Mouse (Mus musculus) neural tube, embryonic 13.5 days (tissue): ENCODE measurements around the gene Gid8. TPM values are rescaled to one million over a fixed set of nuclear protein-coding genes. Genes with fewer than 3 reads are reported as not detected.

Experiments used
- ATAC-seq: fragments of 200-750 bp; cut with Nextera tagmentation; 2 replicates; pipeline ENCODE4 v1.8.0; 2017; ENCODE audit warnings: low read depth, mild to moderate bottlenecking, moderate TSS enrichment, moderate library complexity
- H3K27ac ChIP-seq: fragments of 300-500 bp; sonication (generic); replicated peaks from 2 replicates; pipeline ENCODE4 v1.5.1; 2015; ENCODE audit warnings: moderate library complexity, mild to moderate bottlenecking, inconsistent platforms
- H3K27me3 ChIP-seq: fragments of 300-500 bp; sonication (generic); 2 replicates; pipeline ENCODE4 v1.6.1; 2015; ENCODE audit warnings: mild to moderate bottlenecking, inconsistent platforms
- H3K36me3 ChIP-seq: fragments of 300-500 bp; sonication (generic); 2 replicates; pipeline ENCODE4 v1.6.1; 2015; ENCODE audit warnings: mild to moderate bottlenecking, inconsistent platforms
- H3K4me1 ChIP-seq: fragments of 300-500 bp; sonication (generic); replicated peaks from 2 replicates; pipeline ENCODE4 v1.6.1; 2015; ENCODE audit warnings: inconsistent platforms
- H3K4me2 ChIP-seq: fragments of 300-500 bp; sonication (generic); 2 replicates; pipeline ENCODE4 v1.6.1; 2015; ENCODE audit warnings: inconsistent platforms, mild to moderate bottlenecking, moderate library complexity
- H3K4me3 ChIP-seq: fragments of 300-500 bp; sonication (generic); 2 replicates; pipeline ENCODE4 v1.5.1; 2015; ENCODE audit warnings: mild to moderate bottlenecking, inconsistent platforms
- H3K9ac ChIP-seq: fragments of 300-500 bp; sonication (generic); 2 replicates; pipeline ENCODE4 v1.6.1; 2015; ENCODE audit warnings: moderate library complexity, mild to moderate bottlenecking, inconsistent platforms
- H3K9me3 ChIP-seq: fragments of 300-500 bp; sonication (generic); 2 replicates; pipeline ENCODE4 v1.6.1; 2016; ENCODE audit warnings: inconsistent platforms
- WGBS: fragments of 180-500 bp; shearing (Covaris S2); methylation state at CpG from one replicate; pipeline ENCODE4 v1.1.7; 2015; 5-methylcytosine and 5-hydroxymethylcytosine counted together
- polyA plus RNA-seq: library from polyadenylated mRNA; unstranded; fragments of >200 nt; fragmentation: Nextera tagmentation; extraction: Ambion mirVana; gene quantifications from 2 replicates; pipeline ENCODE4 v1.2.1, GENCODE M21; 2015

Gid8 gene
- polyA plus RNA-seq, 1 experiment from 2014 or later = 55.6 TPM

DNA sequence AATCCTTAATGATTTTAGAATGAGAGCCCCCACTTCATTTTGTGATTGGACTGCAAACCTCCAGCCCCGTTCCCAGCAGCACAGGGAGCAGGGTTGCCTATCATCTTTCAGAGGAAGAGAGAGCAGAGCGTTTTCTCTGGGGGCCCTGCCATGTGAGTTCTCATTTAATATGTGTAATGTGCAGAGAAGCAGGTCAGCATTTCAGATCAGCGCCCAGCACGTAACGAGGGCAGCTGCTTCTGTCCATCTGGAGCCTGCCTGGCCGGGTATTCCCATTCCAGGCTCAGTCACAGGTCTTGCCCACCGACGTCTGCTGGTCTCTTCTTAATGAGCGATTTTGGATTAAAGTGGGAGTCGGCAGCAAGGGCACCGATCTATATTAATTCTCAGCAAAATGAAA, 55.1 kb downstream of the Gid8 start:
- no peak overlapping the region for H3K27ac ChIP-seq
- WGBS = 43% methylated on average over 11 of the region's 11 CpGs
- no peaks in the 10 kb centered on the region for H3K36me3 ChIP-seq
- H3K27me3 ChIP-seq = peaks cover 13% of the 10 kb centered on the region
- ATAC-seq = no peak
- no peak overlapping the region for H3K9ac ChIP-seq
- no peak overlapping the region for H3K4me2 ChIP-seq
- H3K4me1 ChIP-seq = 0 out of 2 replicates have a peak, but pooled peaks cover 9% of the 10 kb centered on the region
- no peaks in the 10 kb centered on the region for H3K9me3 ChIP-seq
- no peak overlapping the region for H3K4me3 ChIP-seq

DNA sequence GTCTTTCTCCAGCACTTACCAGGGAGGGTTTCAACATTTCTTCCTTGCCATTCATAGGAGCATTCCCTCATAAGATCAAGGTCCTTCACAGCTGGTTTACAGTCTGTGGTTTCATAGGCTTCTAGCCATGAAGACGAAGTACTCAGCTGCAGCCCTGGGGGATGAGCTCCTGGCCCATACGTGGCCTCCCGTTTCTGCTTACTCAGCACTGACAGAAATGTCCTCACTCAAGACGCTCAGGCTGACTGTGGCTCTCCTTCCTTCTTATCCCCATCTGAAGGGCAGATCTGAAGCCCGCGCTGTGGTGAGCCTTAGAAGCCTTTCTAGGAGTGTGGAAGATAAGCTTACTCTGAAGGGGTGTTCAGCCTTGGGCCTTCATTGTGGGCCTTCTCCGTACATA, 55.8 kb downstream of the Gid8 start:
- Histone ChIP-seq H3K9me3 (no peaks in the 10 kb centered on the region), H3K9ac (no peak overlapping the region), H3K4me3 (no peak overlapping the region), H3K27ac (no peak overlapping the region), H3K27me3 (peaks cover 21% of the 10 kb centered on the region), H3K4me1 (0 out of 2 replicates have a peak, but pooled peaks cover 9% of the 10 kb centered on the region), H3K4me2 (no peak overlapping the region), H3K36me3 (no peaks in the 10 kb centered on the region)
- WGBS = 70% methylated on average over 7 of the region's 7 CpGs
- no peak for ATAC-seq

Other genes with a start within 250 kb of the Gid8 start
- 0.43 and 0.47 TPM in 2 replicates for gene Ntsr1, start 210.1 kb upstream of the Gid8 start, polyA plus RNA-seq
- 40.1 and 43.8 TPM in 2 replicates for gene Mrgbp, start 128.8 kb upstream of the Gid8 start, polyA plus RNA-seq
- gene Ogfr, start 120.9 kb upstream of the Gid8 start, polyA plus RNA-seq = 79.3 and 80.9 TPM in 2 replicates
- 69.2 and 73.5 TPM in 2 replicates for gene Col9a3, start 112.3 kb upstream of the Gid8 start, polyA plus RNA-seq
- 0.40 and 0.55 TPM in 2 replicates for gene Tcfl5, start 67.4 kb upstream of the Gid8 start, polyA plus RNA-seq
- gene Dido1, start 118 bp upstream of the Gid8 start, polyA plus RNA-seq = 21.8 and 24.1 TPM in 2 replicates
- gene Slc17a9, start 15.1 kb downstream of the Gid8 start, polyA plus RNA-seq = 0.21 and 0.35 TPM in 2 replicates
- gene Bhlhe23, start 66.8 kb downstream of the Gid8 start, polyA plus RNA-seq = 4.2 and 4.3 TPM in 2 replicates
- 50.7 and 55.9 TPM in 2 replicates for gene Ythdf1, start 210.8 kb downstream of the Gid8 start, polyA plus RNA-seq
- 0.43 and 0.60 TPM in 2 replicates for gene Birc7, start 218.9 kb downstream of the Gid8 start, polyA plus RNA-seq
- gene Nkain4, start 244.6 kb downstream of the Gid8 start, polyA plus RNA-seq = 88.1 and 106 TPM in 2 replicates